7 mouse cellular contexts compared by ENCODE assay signal in genomic region chr9:72663534-72663918, GRCm38 (mm10). TPM values are rescaled to one million over a fixed set of nuclear protein-coding genes. Genes with fewer than 3 reads are reported as not detected.
A peak's percentile ranks its signal among the peaks of the same experiment; 100 is the strongest.
DNase-seq lines count a peak whose midpoint lies in the region; ATAC-seq and TF ChIP-seq lines count a peak whose summit lies in the region.

No protein-coding gene starts in this region.

- H3K4me2 ChIP-seq in lung, postnatal 0 days (replicated peaks; ENCODE audit: low read depth, low read length) = peak overlapping the region; percentile 63
- peak overlapping the region; percentile 96 for H3K4me2 ChIP-seq in forebrain, embryonic 12.5 days
- peak overlapping the region; percentile 97 for H3K4me2 ChIP-seq in limb, embryonic 13.5 days (replicated peaks)
- peak overlapping the region; percentile 81 for H3K4me2 ChIP-seq in stomach, embryonic 15.5 days

- ATAC-seq in lung, postnatal 0 days = no peak
- no peak for ATAC-seq in forebrain, embryonic 12.5 days (ENCODE audit: low FRiP score)
- no peak for ATAC-seq in limb, embryonic 13.5 days (ENCODE audit: low FRiP score, low read depth)
- ATAC-seq in stomach, embryonic 15.5 days (ENCODE audit: insufficient read depth, low FRiP score, low read depth) = no peak
- ATAC-seq in CD4-positive, CD25-positive, alpha-beta regulatory T cell, adult 4 months = no peak

- no peaks in the 10 kb centered on the region for H3K27me3 ChIP-seq in lung, postnatal 0 days (replicated peaks; ENCODE audit: insufficient read depth, low read length)
- H3K27me3 ChIP-seq in forebrain, embryonic 12.5 days = no peaks in the 10 kb centered on the region
- H3K27me3 ChIP-seq in limb, embryonic 13.5 days = no peaks in the 10 kb centered on the region
- H3K27me3 ChIP-seq in stomach, embryonic 15.5 days (replicated peaks) = no peaks in the 10 kb centered on the region

- peak overlapping the region; percentile 91 for H3K4me3 ChIP-seq in lung, postnatal 0 days (ENCODE audit: low read depth, low read length)
- peak overlapping the region; percentile 96 for H3K4me3 ChIP-seq in forebrain, embryonic 12.5 days (replicated peaks)
- H3K4me3 ChIP-seq in limb, embryonic 13.5 days = peak overlapping the region; percentile 80
- peak overlapping the region; percentile 88 for H3K4me3 ChIP-seq in stomach, embryonic 15.5 days (replicated peaks)

- peak overlapping the region; percentile 99 for H3K27ac ChIP-seq in lung, postnatal 0 days (ENCODE audit: low read length)
- H3K27ac ChIP-seq in forebrain, embryonic 12.5 days = peak overlapping the region; percentile 97
- H3K27ac ChIP-seq in limb, embryonic 13.5 days = peak overlapping the region; percentile 99
- peak overlapping the region; percentile 98 for H3K27ac ChIP-seq in stomach, embryonic 15.5 days

- no peaks in the 10 kb centered on the region for H3K9me3 ChIP-seq in lung, postnatal 0 days (ENCODE audit: low read length)
- H3K9me3 ChIP-seq in forebrain, embryonic 12.5 days = no peaks in the 10 kb centered on the region
- H3K9me3 ChIP-seq in limb, embryonic 13.5 days = no peaks in the 10 kb centered on the region
- no peaks in the 10 kb centered on the region for H3K9me3 ChIP-seq in stomach, embryonic 15.5 days

- no peak; the same call in 1 of the 2 replicates for TF ChIP-seq EP300 in lung, postnatal 0 days (IDR thresholded peaks at IDR 0.05)

- H3K9ac ChIP-seq in lung, postnatal 0 days (replicated peaks; ENCODE audit: low read depth) = peak overlapping the region; percentile 98
- peak overlapping the region; percentile 100 for H3K9ac ChIP-seq in forebrain, embryonic 12.5 days
- H3K9ac ChIP-seq in limb, embryonic 13.5 days = peak overlapping the region; percentile 100
- H3K9ac ChIP-seq in stomach, embryonic 15.5 days = peak overlapping the region; percentile 95

- peaks cover 9% of the 10 kb centered on the region; the same call in 1 of the 2 replicates for H3K4me1 ChIP-seq in lung, postnatal 0 days (ENCODE audit: insufficient read depth, low read depth, low read length)
- peaks cover 44% of the 10 kb centered on the region for H3K4me1 ChIP-seq in forebrain, embryonic 12.5 days
- peaks cover 48% of the 10 kb centered on the region for H3K4me1 ChIP-seq in limb, embryonic 13.5 days
- H3K4me1 ChIP-seq in stomach, embryonic 15.5 days = peaks cover 31% of the 10 kb centered on the region

- no peaks in the 10 kb centered on the region for H3K36me3 ChIP-seq in lung, postnatal 0 days (ENCODE audit: insufficient read depth, low read length)
- H3K36me3 ChIP-seq in forebrain, embryonic 12.5 days (replicated peaks) = peaks cover 33% of the 10 kb centered on the region
- peaks cover 37% of the 10 kb centered on the region for H3K36me3 ChIP-seq in limb, embryonic 13.5 days
- 0 out of 2 replicates have a peak, but pooled peaks cover 13% of the 10 kb centered on the region for H3K36me3 ChIP-seq in stomach, embryonic 15.5 days

- no peak for TF ChIP-seq CTCF in lung, postnatal 0 days (IDR thresholded peaks at IDR 0.05)

- DNase-seq in lung, postnatal 0 days (ENCODE audit: low spot score) = no peak
- no peak for DNase-seq in lung, postnatal 4 days
- DNase-seq in frontal cortex, adult 2 months (ENCODE audit: extremely low spot score in 1 of 2, low spot score in 1 of 2) = no peak

- 4% methylated on average over 10 of the region's 10 CpGs for WGBS in lung, postnatal 0 days
- 10% methylated on average over 10 of the region's 10 CpGs for WGBS in forebrain, embryonic 12.5 days
- WGBS in limb, embryonic 13.5 days = 7% methylated on average over 10 of the region's 10 CpGs
- 4% methylated on average over 10 of the region's 10 CpGs for WGBS in stomach, embryonic 15.5 days

RNA-seq across cellular contexts. Expression of gene Nedd4, which starts 1.4 kb away (rescaled TPM):
- polyA plus RNA-seq in lung, postnatal 0 days (2015; fragmentation: Nextera tagmentation; extraction: Ambion mirVana) = 264 and 334 TPM in 2 replicates
- polyA plus RNA-seq in forebrain, embryonic 12.5 days (2016; fragmentation: Nextera tagmentation; extraction: Ambion mirVana) = 731 and 774 TPM in 2 replicates
- 754 and 779 TPM in 2 replicates for polyA plus RNA-seq in limb, embryonic 13.5 days (2015; fragmentation: Nextera tagmentation; extraction: Ambion mirVana)
- polyA plus RNA-seq in stomach, embryonic 15.5 days (2015; fragmentation: Nextera tagmentation; extraction: Ambion mirVana) = 502 and 542 TPM in 2 replicates
- 1 to 10 TPM; 4.5 to 4.7 TPM for polyA plus RNA-seq in CD4-positive, CD25-positive, alpha-beta regulatory T cell, adult 4 months (2017; shearing (Covaris generic))
- 231 and 248 TPM in 2 replicates for polyA plus RNA-seq in frontal cortex, adult 2 months (2012; rRNA removed)

Comparison
In these comparisons a context has a peak if more than half of its experiments do, and no peak if none do; other contexts are left out.
1. RNA of gene Nedd4, which starts 1.4 kb away (polyA plus RNA-seq): 754 to 779 TPM in limb, embryonic 13.5 days, 731 to 774 TPM in forebrain, embryonic 12.5 days, 502 to 542 TPM in stomach, embryonic 15.5 days, 264 to 334 TPM in lung, postnatal 0 days and 231 to 248 TPM in frontal cortex, adult 2 months; 4.5 to 4.7 TPM in CD4-positive, CD25-positive, alpha-beta regulatory T cell, adult 4 months; every median in the first group is over 10 times any median in the second.
2. Peak in every context shown above with its lines, with median percentiles within 50 percentile points of each other: H3K27ac ChIP-seq, H3K4me2 ChIP-seq, H3K4me3 ChIP-seq and H3K9ac ChIP-seq.